Mouse (Mus musculus): ENCODE measurements around the gene 1700029H14Rik. TPM values are rescaled to one million over a fixed set of nuclear protein-coding genes. Genes with fewer than 3 reads are reported as not detected.

Gene 1700029H14Rik
- polyA plus RNA-seq (2015; fragmentation: Nextera tagmentation; extraction: Ambion mirVana), result not detected in 2 replicates

GRCm38 (mm10) chr8:13562118-13562517, at the start of gene 1700029H14Rik:
TSS of gene 1700029H14Rik (minus strand) at chr8:13562461.
- Histone ChIP-seq H3K9ac (replicated peaks) (no peak within 1 kb of the TSS), H3K9me3 (replicated peaks) (no peaks in the 10 kb centered on the region), H3K36me3 (peaks cover 7% of the 10 kb centered on the region; the same call in 1 of the 2 replicates), H3K27me3 (replicated peaks) (no peaks in the 10 kb centered on the region), H3K27ac (replicated peaks) (no peak within 1 kb of the TSS), H3K4me2 (no peak within 1 kb of the TSS), H3K4me3 (replicated peaks) (no peak within 1 kb of the TSS), H3K4me1 (no peaks in the 10 kb centered on the region)
- no peak for ATAC-seq (ENCODE audit: low FRiP score)
- 41% methylated on average over 13 of the region's 13 CpGs for WGBS

GRCm38 (mm10) chr8:13611702-13612101, 49.4 kb upstream of the 1700029H14Rik start:
- H3K27ac ChIP-seq (replicated peaks), result no peak overlapping the region
- no peaks in the 10 kb centered on the region for H3K27me3 ChIP-seq (replicated peaks)
- H3K36me3 ChIP-seq, result peaks cover 16% of the 10 kb centered on the region
- H3K9ac ChIP-seq (replicated peaks), result no peak overlapping the region
- 91% methylated on average over 12 of the region's 12 CpGs for WGBS
- H3K4me1 ChIP-seq, result 0 out of 2 replicates have a peak, but pooled peaks cover 3% of the 10 kb centered on the region
- ATAC-seq (ENCODE audit: low FRiP score), result no peak
- H3K9me3 ChIP-seq (replicated peaks), result no peaks in the 10 kb centered on the region
- H3K4me3 ChIP-seq (replicated peaks), result no peak overlapping the region
- no peak overlapping the region for H3K4me2 ChIP-seq

- H3K27ac ChIP-seq (replicated peaks), result no peak overlapping the region
- no peak overlapping the region for H3K4me2 ChIP-seq
- H3K36me3 ChIP-seq, result peaks cover 17% of the 10 kb centered on the region
- no peak for ATAC-seq (ENCODE audit: low FRiP score)
- WGBS, result 89% methylated on average over 5 of the region's 5 CpGs
- H3K9ac ChIP-seq (replicated peaks), result no peak overlapping the region
- H3K4me3 ChIP-seq (replicated peaks), result no peak overlapping the region
- 0 out of 2 replicates have a peak, but pooled peaks cover 3% of the 10 kb centered on the region for H3K4me1 ChIP-seq
- H3K9me3 ChIP-seq (replicated peaks), result no peaks in the 10 kb centered on the region
- H3K27me3 ChIP-seq (replicated peaks), result no peaks in the 10 kb centered on the region
Observed at GRCm38 (mm10) chr8:13609971-13610370, 47.7 kb upstream of the 1700029H14Rik start.

GRCm38 (mm10) chr8:13608946-13609345, 46.7 kb upstream of the 1700029H14Rik start:
- H3K36me3 ChIP-seq, result peaks cover 20% of the 10 kb centered on the region
- WGBS, result 95% methylated on average over 6 of the region's 6 CpGs
- no peaks in the 10 kb centered on the region for H3K4me1 ChIP-seq
- no peak for ATAC-seq (ENCODE audit: low FRiP score)
- H3K4me2 ChIP-seq, result no peak overlapping the region
- H3K9ac ChIP-seq (replicated peaks), result no peak overlapping the region
- H3K9me3 ChIP-seq (replicated peaks), result no peaks in the 10 kb centered on the region
- H3K4me3 ChIP-seq (replicated peaks), result no peak overlapping the region
- H3K27ac ChIP-seq (replicated peaks), result no peak overlapping the region
- H3K27me3 ChIP-seq (replicated peaks), result no peaks in the 10 kb centered on the region

GRCm38 (mm10) chr8:13605920-13606480, 43.7 kb upstream of the 1700029H14Rik start:
- Histone ChIP-seq H3K27ac (replicated peaks) (no peak overlapping the region), H3K9me3 (replicated peaks) (no peaks in the 10 kb centered on the region), H3K27me3 (replicated peaks) (no peaks in the 10 kb centered on the region), H3K4me2 (no peak overlapping the region), H3K4me1 (no peaks in the 10 kb centered on the region), H3K4me3 (replicated peaks) (no peak overlapping the region), H3K36me3 (peaks cover 8% of the 10 kb centered on the region), H3K9ac (replicated peaks) (no peak overlapping the region)
- 88% methylated on average over 7 of the region's 7 CpGs for WGBS
- ATAC-seq (ENCODE audit: low FRiP score), result no peak

DNA sequence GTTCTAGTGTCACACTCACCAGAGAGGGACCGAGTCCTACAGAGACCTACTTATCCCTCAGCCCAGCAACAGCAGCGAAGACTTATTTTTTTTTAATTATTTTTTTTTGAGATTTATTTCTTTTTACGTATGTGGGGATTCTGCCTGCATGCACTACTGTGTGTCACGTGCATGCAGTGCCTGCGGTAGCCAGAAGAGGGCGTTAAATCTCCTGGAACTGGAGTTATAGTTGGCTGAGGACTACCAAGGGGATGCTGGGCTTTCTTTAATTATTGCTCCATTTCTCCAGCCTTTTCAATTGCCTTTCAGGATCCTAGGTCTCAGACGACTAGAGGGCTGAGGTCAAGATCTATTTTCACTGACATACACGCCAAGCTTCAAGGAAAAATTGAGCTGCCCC, 40.4 kb upstream of the 1700029H14Rik start:
- no peak for ATAC-seq (ENCODE audit: low FRiP score)
- H3K9ac ChIP-seq (replicated peaks), result no peak overlapping the region
- H3K4me1 ChIP-seq, result no peaks in the 10 kb centered on the region
- H3K36me3 ChIP-seq, result peaks cover 17% of the 10 kb centered on the region
- H3K4me3 ChIP-seq (replicated peaks), result no peak overlapping the region
- no peak overlapping the region for H3K27ac ChIP-seq (replicated peaks)
- WGBS, result 62% methylated on average over 8 of the region's 8 CpGs
- H3K4me2 ChIP-seq, result no peak overlapping the region
- no peaks in the 10 kb centered on the region for H3K9me3 ChIP-seq (replicated peaks)
- no peaks in the 10 kb centered on the region for H3K27me3 ChIP-seq (replicated peaks)

GRCm38 (mm10) chr8:13601166-13601565, 38.9 kb upstream of the 1700029H14Rik start:
- Histone ChIP-seq H3K27ac (replicated peaks) (no peak overlapping the region), H3K4me2 (no peak overlapping the region), H3K9ac (replicated peaks) (no peak overlapping the region), H3K9me3 (replicated peaks) (no peaks in the 10 kb centered on the region), H3K36me3 (peaks cover 31% of the 10 kb centered on the region), H3K4me1 (no peaks in the 10 kb centered on the region), H3K4me3 (replicated peaks) (no peak overlapping the region), H3K27me3 (replicated peaks) (no peaks in the 10 kb centered on the region)
- WGBS, result 88% methylated on average over 11 of the region's 11 CpGs
- ATAC-seq (ENCODE audit: low FRiP score), result no peak

DNA sequence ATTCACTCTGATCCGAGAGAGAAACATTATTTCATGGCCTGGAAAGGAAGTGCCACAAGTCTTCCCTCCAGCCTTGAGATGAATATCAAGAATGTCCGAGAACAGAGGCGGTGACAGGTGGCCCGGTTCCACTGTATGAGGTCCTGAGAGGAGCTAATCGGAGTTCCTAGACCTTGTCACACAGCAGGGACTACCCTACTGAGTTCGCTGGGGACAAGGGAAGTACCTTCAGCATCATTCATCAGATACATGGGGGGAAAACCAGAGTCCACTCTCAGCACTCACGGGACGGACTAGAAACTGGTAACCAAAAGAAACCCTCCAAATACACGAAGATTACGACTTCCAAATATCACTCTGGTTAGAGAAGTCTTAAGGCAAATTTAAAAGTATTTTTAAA, 38.5 kb upstream of the 1700029H14Rik start:
- 88% methylated on average over 10 of the region's 10 CpGs for WGBS
- H3K27ac ChIP-seq (replicated peaks), result no peak overlapping the region
- ATAC-seq (ENCODE audit: low FRiP score), result no peak
- no peaks in the 10 kb centered on the region for H3K9me3 ChIP-seq (replicated peaks)
- no peak overlapping the region for H3K4me3 ChIP-seq (replicated peaks)
- H3K27me3 ChIP-seq (replicated peaks), result no peaks in the 10 kb centered on the region
- H3K4me1 ChIP-seq, result no peaks in the 10 kb centered on the region
- peaks cover 36% of the 10 kb centered on the region for H3K36me3 ChIP-seq
- H3K4me2 ChIP-seq, result no peak overlapping the region
- no peak overlapping the region for H3K9ac ChIP-seq (replicated peaks)

DNA sequence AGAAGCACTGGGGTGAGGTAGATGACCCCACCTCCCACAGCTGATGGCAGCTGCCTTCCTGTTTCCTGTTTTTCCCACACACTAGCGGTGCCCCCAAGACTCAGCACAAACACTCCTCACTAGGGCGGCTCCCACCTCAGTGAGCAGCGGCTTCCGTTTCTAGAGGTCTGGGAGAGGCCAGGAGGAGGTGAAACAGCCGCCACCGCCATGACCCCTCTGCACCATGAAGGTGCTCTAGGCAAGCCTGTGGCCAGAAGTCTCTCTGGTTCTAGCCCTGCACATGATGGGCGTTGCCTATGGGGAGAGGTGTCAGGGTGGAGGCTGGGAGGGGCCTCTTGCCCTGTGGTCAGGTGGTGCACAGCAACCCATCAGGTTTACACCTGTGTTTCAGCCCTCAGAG, 37.9 kb upstream of the 1700029H14Rik start:
- no peaks in the 10 kb centered on the region for H3K4me1 ChIP-seq
- H3K36me3 ChIP-seq, result peaks cover 37% of the 10 kb centered on the region
- no peaks in the 10 kb centered on the region for H3K9me3 ChIP-seq (replicated peaks)
- no peak overlapping the region for H3K4me2 ChIP-seq
- no peak overlapping the region for H3K4me3 ChIP-seq (replicated peaks)
- H3K9ac ChIP-seq (replicated peaks), result no peak overlapping the region
- H3K27ac ChIP-seq (replicated peaks), result no peak overlapping the region
- 76% methylated on average over 7 of the region's 7 CpGs for WGBS
- ATAC-seq (ENCODE audit: low FRiP score), result no peak
- no peaks in the 10 kb centered on the region for H3K27me3 ChIP-seq (replicated peaks)

- no peak for ATAC-seq (ENCODE audit: low FRiP score)
- Histone ChIP-seq H3K9ac (replicated peaks) (no peak overlapping the region), H3K27me3 (replicated peaks) (no peaks in the 10 kb centered on the region), H3K4me2 (no peak overlapping the region), H3K9me3 (replicated peaks) (no peaks in the 10 kb centered on the region), H3K27ac (replicated peaks) (no peak overlapping the region), H3K4me3 (replicated peaks) (no peak overlapping the region), H3K36me3 (peaks cover 29% of the 10 kb centered on the region), H3K4me1 (no peaks in the 10 kb centered on the region)
- 95% methylated on average over 6 of the region's 6 CpGs for WGBS
Observed at GRCm38 (mm10) chr8:13597777-13598176, 35.5 kb upstream of the 1700029H14Rik start.

- Histone ChIP-seq H3K4me1 (no peaks in the 10 kb centered on the region), H3K27ac (replicated peaks) (no peak overlapping the region), H3K27me3 (replicated peaks) (no peaks in the 10 kb centered on the region), H3K36me3 (peaks cover 29% of the 10 kb centered on the region), H3K4me3 (replicated peaks) (no peak overlapping the region), H3K9me3 (replicated peaks) (no peaks in the 10 kb centered on the region), H3K4me2 (no peak overlapping the region), H3K9ac (replicated peaks) (no peak overlapping the region)
- 86% methylated on average over 6 of the region's 6 CpGs for WGBS
- ATAC-seq (ENCODE audit: low FRiP score), result no peak
Observed at GRCm38 (mm10) chr8:13595861-13596260, 33.6 kb upstream of the 1700029H14Rik start.

DNA sequence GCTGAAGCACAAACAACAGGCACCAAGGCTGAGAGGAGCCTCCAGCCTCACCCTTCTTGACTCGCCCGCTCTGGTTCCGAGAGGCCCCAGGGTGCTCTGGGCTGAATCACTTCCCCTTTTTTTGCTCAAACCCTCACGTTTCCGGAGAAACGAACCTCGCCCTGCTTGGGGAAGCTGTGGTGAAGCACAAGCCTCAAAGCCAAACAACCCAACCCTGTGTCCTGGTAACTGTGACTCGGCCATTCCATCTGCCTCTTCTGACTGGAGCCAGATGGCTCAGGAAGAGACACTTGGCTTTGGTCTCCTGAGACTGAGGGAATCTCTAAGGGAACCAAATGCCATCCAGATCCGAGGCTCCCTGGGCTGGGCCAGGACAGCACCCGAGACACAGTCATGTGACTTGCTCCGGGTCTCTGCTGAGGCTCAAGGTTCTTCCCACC, 32.6 kb upstream of the 1700029H14Rik start:
- Histone ChIP-seq H3K4me1 (no peaks in the 10 kb centered on the region), H3K36me3 (peaks cover 26% of the 10 kb centered on the region), H3K9me3 (replicated peaks) (no peaks in the 10 kb centered on the region), H3K27ac (replicated peaks) (no peak overlapping the region), H3K9ac (replicated peaks) (no peak overlapping the region), H3K4me2 (no peak overlapping the region), H3K4me3 (replicated peaks) (no peak overlapping the region), H3K27me3 (replicated peaks) (no peaks in the 10 kb centered on the region)
- 74% methylated on average over 11 of the region's 11 CpGs for WGBS
- no peak for ATAC-seq (ENCODE audit: low FRiP score)

All from neural tube, embryonic 15.5 days (tissue).